Mouse (Mus musculus) left cerebral cortex, postnatal 14 days (tissue): ENCODE measurements around the gene Syt14. TPM values are rescaled to one million over a fixed set of nuclear protein-coding genes. Genes with fewer than 3 reads are reported as not detected.

Experiments
- DNase-seq, 2 experiments: peaks; one replicate each; pipeline ENCODE4 v3.0.0; 2021 to 2022; ENCODE audit warnings: low spot score in 2 of 2, mixed read lengths in 1 of 2
- intact Hi-C: fragments of 180-260 bp; cut with DNase I; formaldehyde crosslinking; loops from one replicate; pipeline ENCODE4 v1.15.1; 2025
- long read RNA-seq, 2 experiments: library from polyadenylated mRNA; stranded (forward); transcript quantifications; one replicate each; pipeline ENCODE4 v2.0.0; 2021
- total RNA-seq, 2 experiments: library from RNA; stranded (reverse); gene quantifications; 2 replicates each; pipeline ENCODE4 v1.2.3; 2021

Gene Syt14
- total RNA-seq = 10 to 100 TPM; 20.8 to 21.2 TPM
- long read RNA-seq, experiment 1, partial matches to known transcripts = 0 of 3 reads
- long read RNA-seq, experiment 1, other reads (novel, unspliced or antisense) = 1 of 3 reads
- long read RNA-seq, experiment 2, partial matches to known transcripts = 1 of 2 reads
- long read RNA-seq, experiment 2, other reads (novel, unspliced or antisense) = 1 of 2 reads

GRCm38 (mm10) chr1:193035371-193036238 lies at the start of gene Syt14:
TSS of gene Syt14 (minus strand) at chr1:193035775.
- intact Hi-C loops = no loop called here
- DNase-seq = peak; percentile 37 to 65

- intact Hi-C loops = no loop called here
- no peak for DNase-seq
These were observed 48.4 kb upstream of the Syt14 start for GRCm38 (mm10) chr1:193084016-193084415.

GRCm38 (mm10) chr1:193083051-193083450 lies 47.5 kb upstream of the Syt14 start:
- no peak for DNase-seq
- intact Hi-C loops = no loop called here

- no peak for DNase-seq
- intact Hi-C loops = no loop called here
These were observed 46.8 kb upstream of the Syt14 start for GRCm38 (mm10) chr1:193082311-193082921.

- intact Hi-C loops = no loop called here
- DNase-seq = no peak
These were observed 27.0 kb upstream of the Syt14 start for GRCm38 (mm10) chr1:193062618-193063017.

GRCm38 (mm10) chr1:193060167-193060566 lies 24.6 kb upstream of the Syt14 start:
- intact Hi-C loops = no loop called here
- DNase-seq = no peak

GRCm38 (mm10) chr1:193059596-193059995 lies 24.0 kb upstream of the Syt14 start:
- peak; percentile 23 to 65 for DNase-seq
- intact Hi-C loops = no loop called here

GRCm38 (mm10) chr1:193054401-193054800 lies 18.8 kb upstream of the Syt14 start:
- no peak for DNase-seq
- intact Hi-C loops = no loop called here

GRCm38 (mm10) chr1:193053065-193053464 lies 17.5 kb upstream of the Syt14 start:
- intact Hi-C loops = no loop called here

GRCm38 (mm10) chr1:193047616-193048015 lies 12.0 kb upstream of the Syt14 start:
- intact Hi-C loops = no loop called here
- DNase-seq = peak in 1 of 2 experiments; percentile 51

More at GRCm38 (mm10) chr1:193053065-193053464, 17.5 kb upstream of the Syt14 start:
- no peak for DNase-seq

- peak in 1 of 2 experiments; percentile 46 for DNase-seq
- intact Hi-C loops = no loop called here
These were observed 7.3 kb upstream of the Syt14 start for GRCm38 (mm10) chr1:193042760-193043295.

GRCm38 (mm10) chr1:193034951-193035370 lies 614 bp downstream of the Syt14 start:
- intact Hi-C loops = no loop called here
- peak in 1 of 2 experiments; percentile 12 for DNase-seq

GRCm38 (mm10) chr1:193024311-193024710 lies 11.3 kb downstream of the Syt14 start:
- intact Hi-C loops = no loop called here
- no peak for DNase-seq

- intact Hi-C loops = no loop called here
These were observed 23.2 kb downstream of the Syt14 start for GRCm38 (mm10) chr1:193012351-193012750.

GRCm38 (mm10) chr1:193011000-193011769 lies 24.4 kb downstream of the Syt14 start:
- DNase-seq = no peak
- intact Hi-C loops = no loop called here

More at GRCm38 (mm10) chr1:193012351-193012750, 23.2 kb downstream of the Syt14 start:
- DNase-seq = no peak

GRCm38 (mm10) chr1:193004581-193004980 lies 31.0 kb downstream of the Syt14 start:
- no peak for DNase-seq
- intact Hi-C loops = loop anchor here (5.0 kb wide), 1 partner anchor 113 kb away; no protein-coding TSS in a partner anchor

GRCm38 (mm10) chr1:193003953-193004352 lies 31.6 kb downstream of the Syt14 start:
- intact Hi-C loops = loop anchor here (5.0 kb wide), 1 partner anchor 113 kb away; no protein-coding TSS in a partner anchor

GRCm38 (mm10) chr1:193002307-193002706 lies 33.3 kb downstream of the Syt14 start:
- intact Hi-C loops = loop anchor here (5.0 kb wide), 1 partner anchor 115 kb away; no protein-coding TSS in a partner anchor
- DNase-seq = no peak

More at GRCm38 (mm10) chr1:193003953-193004352, 31.6 kb downstream of the Syt14 start:
- peak; percentile 20 to 21 for DNase-seq

GRCm38 (mm10) chr1:193001587-193001986 lies 34.0 kb downstream of the Syt14 start:
- DNase-seq = no peak
- intact Hi-C loops = loop anchor here (5.0 kb wide), 1 partner anchor 116 kb away; no protein-coding TSS in a partner anchor
